Comparison of ENCODE assay signal across 8 mouse cellular contexts in the genomic region with DNA sequence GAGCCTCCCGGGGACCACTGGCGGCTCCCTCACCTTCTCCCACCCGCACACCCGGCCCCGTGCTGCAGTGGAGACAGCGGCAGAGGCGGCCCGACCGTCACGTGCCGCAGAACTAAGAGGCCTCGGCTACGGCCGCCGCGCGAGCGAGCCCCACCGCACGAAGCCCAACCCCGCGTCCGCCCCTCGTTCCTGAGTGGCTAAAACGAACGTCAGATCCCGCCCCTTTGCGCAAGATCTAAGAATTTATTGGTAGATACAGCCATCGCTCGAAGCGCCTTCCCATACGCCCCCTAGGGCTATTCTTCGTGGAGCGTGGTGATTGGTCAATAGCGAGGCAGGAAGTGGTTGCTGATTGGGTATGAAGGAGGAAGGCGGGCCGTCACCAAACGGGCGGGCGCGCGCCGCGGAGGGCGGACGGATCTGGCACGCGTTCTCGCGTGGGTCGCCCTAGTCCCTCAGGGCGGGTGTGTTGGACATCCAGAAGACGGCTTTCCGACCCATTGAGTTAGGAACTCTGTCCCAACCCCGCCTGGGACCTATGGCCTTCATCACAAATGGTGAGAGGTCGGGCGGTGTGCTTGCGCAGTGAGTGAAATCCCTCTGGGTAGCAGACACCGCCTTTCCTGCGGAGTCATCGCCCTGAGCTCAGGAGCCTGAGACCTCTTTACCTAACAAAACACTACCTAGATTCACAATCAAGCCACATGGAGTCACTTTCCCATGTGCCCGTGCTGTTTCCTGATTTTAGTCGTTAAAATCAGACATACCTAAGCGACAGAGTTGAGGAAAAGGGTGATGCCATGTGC. TPM values are rescaled to one million over a fixed set of nuclear protein-coding genes. Genes with fewer than 3 reads are reported as not detected.
DNase-seq lines count a peak whose midpoint lies in the region; ATAC-seq and TF ChIP-seq lines count a peak whose summit lies in the region.

A gene (minus strand): TSS at position 178 of the 806 bp plus-strand sequence.

- H3K27ac ChIP-seq in bone marrow, adult 2 months (ENCODE audit: control insufficient read depth, insufficient read depth, low read depth, low read length, poor library complexity), result peak within 1 kb of the TSS; percentile 79
- peak within 1 kb of the TSS; percentile 92 for H3K27ac ChIP-seq in embryonic facial prominence, embryonic 15.5 days (replicated peaks)
- H3K27ac ChIP-seq in limb, embryonic 14.5 days (replicated peaks; ENCODE audit: low read depth, low read length), result peak within 1 kb of the TSS; percentile 91
- H3K27ac ChIP-seq in midbrain, postnatal 0 days (ENCODE audit: low read depth, low read length), result peak within 1 kb of the TSS; percentile 92

- H3K4me2 ChIP-seq in embryonic facial prominence, embryonic 15.5 days (replicated peaks), result peak within 1 kb of the TSS; percentile 58
- H3K4me2 ChIP-seq in limb, embryonic 14.5 days (replicated peaks; ENCODE audit: low read depth, low read length, severe bottlenecking), result peak within 1 kb of the TSS; percentile 74
- peak within 1 kb of the TSS; percentile 66 for H3K4me2 ChIP-seq in midbrain, postnatal 0 days (ENCODE audit: low read depth, low read length, poor library complexity, severe bottlenecking)

- peaks cover 2% of the 10 kb centered on the region; the same call in 1 of the 2 replicates for H3K4me1 ChIP-seq in bone marrow, adult 2 months (ENCODE audit: control insufficient read depth, insufficient read depth, low read length)
- H3K4me1 ChIP-seq in embryonic facial prominence, embryonic 15.5 days, result peaks cover 15% of the 10 kb centered on the region
- peaks cover 22% of the 10 kb centered on the region for H3K4me1 ChIP-seq in limb, embryonic 14.5 days (ENCODE audit: control insufficient read depth, insufficient read depth, low read length)
- peaks cover 13% of the 10 kb centered on the region; the same call in 1 of the 2 replicates for H3K4me1 ChIP-seq in midbrain, postnatal 0 days (ENCODE audit: insufficient read depth, low read length)

- no peaks in the 10 kb centered on the region for H3K27me3 ChIP-seq in embryonic facial prominence, embryonic 15.5 days
- no peaks in the 10 kb centered on the region for H3K27me3 ChIP-seq in limb, embryonic 14.5 days (ENCODE audit: control insufficient read depth, insufficient read depth, low read length)
- no peaks in the 10 kb centered on the region for H3K27me3 ChIP-seq in midbrain, postnatal 0 days (ENCODE audit: insufficient read depth, low read length)

- H3K9me3 ChIP-seq in embryonic facial prominence, embryonic 15.5 days (replicated peaks), result no peaks in the 10 kb centered on the region
- no peaks in the 10 kb centered on the region for H3K9me3 ChIP-seq in limb, embryonic 14.5 days (ENCODE audit: control insufficient read depth, low read length)
- no peaks in the 10 kb centered on the region for H3K9me3 ChIP-seq in midbrain, postnatal 0 days (ENCODE audit: low read length)

- H3K4me3 ChIP-seq in bone marrow, adult 2 months (replicated peaks; ENCODE audit: control insufficient read depth, low read depth, low read length), result peak within 1 kb of the TSS; percentile 82
- peak within 1 kb of the TSS; percentile 96 for H3K4me3 ChIP-seq in embryonic facial prominence, embryonic 15.5 days (replicated peaks)
- peak within 1 kb of the TSS; percentile 96 for H3K4me3 ChIP-seq in limb, embryonic 14.5 days (replicated peaks; ENCODE audit: low read length)
- H3K4me3 ChIP-seq in midbrain, postnatal 0 days (ENCODE audit: low read depth, low read length), result peak within 1 kb of the TSS; percentile 87

- H3K36me3 ChIP-seq in embryonic facial prominence, embryonic 15.5 days, result no peaks in the 10 kb centered on the region
- no peaks in the 10 kb centered on the region for H3K36me3 ChIP-seq in limb, embryonic 14.5 days (ENCODE audit: control insufficient read depth, insufficient read depth, low read length)
- no peaks in the 10 kb centered on the region for H3K36me3 ChIP-seq in midbrain, postnatal 0 days (ENCODE audit: insufficient read depth, low read length)

- under 1% methylated on average over 64 of the region's 64 CpGs for WGBS in bone marrow, adult 2 months
- WGBS in embryonic facial prominence, embryonic 15.5 days, result under 1% methylated on average over 64 of the region's 64 CpGs
- under 1% methylated on average over 64 of the region's 64 CpGs for WGBS in limb, embryonic 14.5 days
- WGBS in midbrain, postnatal 0 days, result under 1% methylated on average over 64 of the region's 64 CpGs

- peak; percentile 11; the same call in 1 of the 2 replicates for TF ChIP-seq CTCF in bone marrow, adult 2 months (IDR thresholded peaks at IDR 0.05; ENCODE audit: control insufficient read depth, insufficient read depth, low read length)
- TF ChIP-seq CTCF in midbrain, postnatal 0 days (IDR thresholded peaks at IDR 0.05), result peak; percentile 50

- DNase-seq in 416B (ENCODE audit: low read depth), result peak; percentile 100
- peak; percentile 100 for DNase-seq in heart, adult 8-10 months (ENCODE audit: low spot score)
- peak; percentile 100 for DNase-seq in kidney, adult 9 months
- peak; percentile 100 for DNase-seq in limb, embryonic 14.5 days (ENCODE audit: low spot score)
- peak; percentile 100 for DNase-seq in midbrain, postnatal 0 days (ENCODE audit: low spot score)
- peak; percentile 95 to 97 for DNase-seq in spleen, postnatal 14 days (ENCODE audit: low spot score in 2 of 2)

- H3K9ac ChIP-seq in embryonic facial prominence, embryonic 15.5 days, result peak within 1 kb of the TSS; percentile 93
- H3K9ac ChIP-seq in limb, embryonic 14.5 days (ENCODE audit: low read depth, low read length, severe bottlenecking), result peak within 1 kb of the TSS; percentile 98
- H3K9ac ChIP-seq in midbrain, postnatal 0 days (replicated peaks; ENCODE audit: low read length, poor library complexity, severe bottlenecking), result peak within 1 kb of the TSS; percentile 98

- ATAC-seq in embryonic facial prominence, embryonic 15.5 days (ENCODE audit: insufficient number of reproducible peaks, low FRiP score, low TSS enrichment, low read depth), result peak; percentile 99
- peak; percentile 98 for ATAC-seq in limb, embryonic 14.5 days (ENCODE audit: low FRiP score, low read depth)
- peak; percentile 98 for ATAC-seq in midbrain, postnatal 0 days (ENCODE audit: low FRiP score)

- peak; percentile 95 for TF ChIP-seq POLR2A in bone marrow, adult 2 months (IDR thresholded peaks at IDR 0.05; ENCODE audit: borderline replicate concordance, control insufficient read depth, low read depth, low read length)
- TF ChIP-seq POLR2A in limb, embryonic 14.5 days (IDR thresholded peaks at IDR 0.05; ENCODE audit: borderline replicate concordance, extremely low read depth, insufficient read depth, insufficient read length), result peak; percentile 95; the same call in 1 of the 2 replicates

RNA-seq across cellular contexts. Expression of the gene that starts here (rescaled TPM):
- 160 and 195 TPM in 2 replicates for polyA plus RNA-seq in bone marrow, adult 2 months (2011; ENCODE audit: insufficient read depth, insufficient read length, low replicate concordance, missing spikeins)
- 284 and 286 TPM in 2 replicates for polyA plus RNA-seq in embryonic facial prominence, embryonic 15.5 days (2015; fragmentation: Nextera tagmentation; extraction: Ambion mirVana)
- total RNA-seq in heart, adult 8-10 months (2022), result 100 to 1,000 TPM; 331 to 378 (median 360) TPM
- polyA plus RNA-seq in limb, embryonic 14.5 days (2012; rRNA removed), result 150 and 208 TPM in 2 replicates
- 232 and 244 TPM in 2 replicates for polyA plus RNA-seq in limb, embryonic 14.5 days (2014; fragmentation: Nextera tagmentation; extraction: Ambion mirVana)
- total RNA-seq in midbrain, postnatal 0 days (2014; rRNA removed), result 227 and 275 TPM in 2 replicates
- polyA plus RNA-seq in midbrain, postnatal 0 days (2015; fragmentation: Nextera tagmentation; extraction: Ambion mirVana), result 235 and 244 TPM in 2 replicates

Comparison
In these comparisons a context has a peak if more than half of its experiments do, and no peak if none do; other contexts are left out.
1. Peak in every context shown above with its lines: DNase-seq, ATAC-seq, H3K4me3 ChIP-seq and H3K27ac ChIP-seq.